Mouse (Mus musculus) liver, adult 2 months (tissue): ENCODE results near the gene Dnajc3. TPM values are rescaled to one million over a fixed set of nuclear protein-coding genes. Genes with fewer than 3 reads are reported as not detected.

Experiments
- DNase-seq: peaks from one replicate; pipeline ENCODE4 v3.0.0-alpha.2; 2011; ENCODE audit warnings: low read depth, low spot score; ENCODE audit errors: extremely low read depth
- H3K27ac ChIP-seq: fragments of 200-500 bp; replicated peaks from 2 replicates; pipeline ENCODE4 v1.5.1; 2012; ENCODE audit warnings: low read depth, mild to moderate bottlenecking, control low read depth, inconsistent platforms, low read length; ENCODE audit not compliant: insufficient read depth
- H3K27me3 ChIP-seq: fragments of 200-500 bp; 2 replicates; pipeline ENCODE4 v1.6.1; 2012; ENCODE audit warnings: mild to moderate bottlenecking, moderate library complexity, low read length, inconsistent platforms; ENCODE audit not compliant: control insufficient read depth, insufficient read depth
- H3K36me3 ChIP-seq: fragments of 200-500 bp; 2 replicates; pipeline ENCODE4 v1.6.1; 2012; ENCODE audit warnings: low read length, inconsistent platforms; ENCODE audit not compliant: control insufficient read depth, insufficient read depth
- H3K4me1 ChIP-seq: fragments of 200-500 bp; 2 replicates; pipeline ENCODE4 v1.6.1; 2011; ENCODE audit warnings: low read length; ENCODE audit not compliant: control insufficient read depth, insufficient read depth
- H3K4me3 ChIP-seq: fragments of 200-500 bp; 2 replicates; pipeline ENCODE4 v1.5.1; 2011; ENCODE audit warnings: low read depth, mild to moderate bottlenecking, control low read depth, low read length, moderate library complexity; ENCODE audit not compliant: insufficient read depth
- H3K79me2 ChIP-seq: fragments of 200-500 bp; 2 replicates; pipeline ENCODE4 v1.6.1; 2012; ENCODE audit warnings: inconsistent platforms, mild to moderate bottlenecking, low read length, moderate library complexity; ENCODE audit not compliant: control insufficient read depth, insufficient read depth
- H3K9ac ChIP-seq: fragments of 200-500 bp; 2 replicates; pipeline ENCODE4 v1.6.1; 2012; ENCODE audit warnings: low read depth, mild to moderate bottlenecking, control low read depth, inconsistent platforms, low read length
- CTCF ChIP-seq: fragments of 200-500 bp; IDR thresholded peaks from 2 replicates; pipeline ENCODE4 v1.5.1; 2011; ENCODE audit warnings: low read depth, low read length, control low read depth
- POLR2A ChIP-seq: fragments of 200-500 bp; IDR thresholded peaks from 2 replicates; pipeline ENCODE4 v1.6.1; 2011; ENCODE audit warnings: low read length, control low read depth; ENCODE audit not compliant: insufficient read depth; ENCODE audit errors: extremely low read depth
- WGBS: fragments of 180-500 bp; shearing (Covaris S2); methylation state at CpG from one replicate; pipeline ENCODE4 v1.1.7; 2018; 5-methylcytosine and 5-hydroxymethylcytosine counted together
- polyA plus RNA-seq: library from polyadenylated mRNA; depleted of rRNA; stranded (reverse); fragments of >200 nt; gene quantifications from 2 replicates; pipeline ENCODE4 v1.2.3, GENCODE M21; 2012
- total RNA-seq: library from RNA; depleted of rRNA; stranded (reverse); fragments of >200 nt; gene quantifications from 2 replicates; pipeline ENCODE4 v1.2.3, GENCODE M21; 2014

Gene Dnajc3
- total and polyA plus RNA-seq, 2 experiments = 32.4 to 159 TPM

GRCm38 (mm10) chr14:118983396-118983795, 45.6 kb downstream of the Dnajc3 start:
- H3K4me1 ChIP-seq = peaks cover 5% of the 10 kb centered on the region
- H3K4me3 ChIP-seq = no peak overlapping the region
- no peak for TF ChIP-seq POLR2A
- TF ChIP-seq CTCF = no peak
- no peak overlapping the region for H3K27ac ChIP-seq
- no peaks in the 10 kb centered on the region for H3K27me3 ChIP-seq
- H3K79me2 ChIP-seq = no peaks in the 10 kb centered on the region
- no peak for DNase-seq
- peaks cover 28% of the 10 kb centered on the region for H3K36me3 ChIP-seq
- no peak overlapping the region for H3K9ac ChIP-seq

GRCm38 (mm10) chr14:118984161-118984560, 46.4 kb downstream of the Dnajc3 start:
- WGBS = 87% methylated on average over 4 of the region's 4 CpGs
- peaks cover 22% of the 10 kb centered on the region for H3K36me3 ChIP-seq
- no peaks in the 10 kb centered on the region for H3K27me3 ChIP-seq
- TF ChIP-seq CTCF (no peak), POLR2A (no peak)
- no peak overlapping the region for H3K4me3 ChIP-seq
- no peaks in the 10 kb centered on the region for H3K79me2 ChIP-seq
- no peak overlapping the region for H3K27ac ChIP-seq
- H3K4me1 ChIP-seq = peaks cover 5% of the 10 kb centered on the region
- no peak for DNase-seq
- no peak overlapping the region for H3K9ac ChIP-seq

GRCm38 (mm10) chr14:118986653-118987522, 49.1 kb downstream of the Dnajc3 start:
- Histone ChIP-seq H3K36me3 (peaks cover 8% of the 10 kb centered on the region; the same call in 1 of the 2 replicates), H3K27ac (no peak overlapping the region), H3K27me3 (no peaks in the 10 kb centered on the region), H3K4me3 (no peak overlapping the region), H3K4me1 (no peaks in the 10 kb centered on the region), H3K79me2 (no peaks in the 10 kb centered on the region), H3K9ac (no peak overlapping the region)
- 49% methylated on average over 16 of the region's 16 CpGs for WGBS
- DNase-seq = peak; percentile 52
- TF ChIP-seq CTCF (peak; percentile 69), POLR2A (no peak)

- Histone ChIP-seq H3K27me3 (no peaks in the 10 kb centered on the region), H3K4me1 (no peaks in the 10 kb centered on the region), H3K79me2 (no peaks in the 10 kb centered on the region), H3K36me3 (peaks cover 6% of the 10 kb centered on the region; the same call in 1 of the 2 replicates), H3K4me3 (no peak overlapping the region), H3K27ac (no peak overlapping the region), H3K9ac (no peak overlapping the region)
- TF ChIP-seq POLR2A (no peak), CTCF (no peak)
- DNase-seq = peak; percentile 67
- WGBS = 62% methylated on average over 13 of the region's 13 CpGs
Observed at GRCm38 (mm10) chr14:118987523-118988496, 50.0 kb downstream of the Dnajc3 start.

GRCm38 (mm10) chr14:118995226-118995925, 57.6 kb downstream of the Dnajc3 start:
- DNase-seq = no peak
- Histone ChIP-seq H3K4me3 (no peak overlapping the region), H3K9ac (no peak overlapping the region), H3K36me3 (peaks cover 3% of the 10 kb centered on the region; the same call in 1 of the 2 replicates), H3K27me3 (no peaks in the 10 kb centered on the region), H3K27ac (no peak overlapping the region), H3K4me1 (no peaks in the 10 kb centered on the region), H3K79me2 (no peaks in the 10 kb centered on the region)
- 90% methylated on average over 9 of the region's 9 CpGs for WGBS
- no peak for TF ChIP-seq POLR2A
- TF ChIP-seq CTCF = no peak
